In the genomic region with DNA sequence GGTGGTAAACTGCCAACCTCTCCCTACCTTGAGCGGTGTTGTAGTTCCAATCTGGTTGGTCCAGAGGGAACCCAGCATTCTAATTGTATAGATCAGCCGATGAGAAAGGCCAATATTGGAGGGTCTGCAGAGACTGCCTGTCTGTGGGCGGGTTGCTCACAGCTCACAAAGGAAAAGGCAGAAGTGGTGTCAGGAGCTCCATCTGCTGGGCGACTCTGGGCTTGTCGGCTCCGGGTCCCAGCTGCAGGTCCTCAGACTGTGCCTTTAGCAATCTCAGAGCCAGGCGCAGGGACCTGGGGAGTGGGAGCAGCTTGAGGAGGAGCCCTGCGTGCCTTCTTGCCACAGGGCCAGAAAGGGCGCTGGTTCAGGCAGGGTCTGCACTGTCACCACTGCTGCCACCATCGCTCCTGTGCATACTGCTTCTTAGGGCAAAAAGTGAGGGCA, we compare ENCODE assay signal across 9 mouse cellular contexts. TPM values are rescaled to one million over a fixed set of nuclear protein-coding genes. Genes with fewer than 3 reads are reported as not detected.
DNase-seq lines count a peak whose midpoint lies in the region; TF ChIP-seq lines count a peak whose summit lies in the region.
"Had no signal": no experiment of that assay in that cellular context is flagged by ENCODE, and none has a peak within 500 bp of the region (broad histone marks: within the 10 kb centered on the region; RNA-seq: fewer than 3 reads in every experiment).

No protein-coding gene starts in this region.

- DNase-seq in frontal cortex, postnatal 36 days (ENCODE audit: low spot score in 2 of 2), result peak; percentile 31 to 38
- DNase-seq in frontal cortex, postnatal 14 days (ENCODE audit: low spot score in 2 of 2), result no peak
- peak; percentile 48 for DNase-seq in 3T3-L1 (ENCODE audit: low read depth, low spot score)
- DNase-seq in gastrocnemius, postnatal 14 days, result peak; percentile 5
- DNase-seq in left cerebral cortex, postnatal 25 days (ENCODE audit: low spot score in 2 of 2), result peak; percentile 7 to 36
- no peak for DNase-seq in urinary bladder, postnatal 10 days (ENCODE audit: low spot score)

- H3K4me3 ChIP-seq in bone marrow, adult 2 months (replicated peaks; ENCODE audit: control insufficient read depth, low read depth, low read length), result no peak overlapping the region
- no peak overlapping the region for H3K4me3 ChIP-seq in olfactory bulb, adult 2 months (ENCODE audit: insufficient read depth, low read depth, low read length)

- intact Hi-C loops in gastrocnemius, postnatal 14 days (cut with DNase I; ENCODE audit: low total_unique reads), result no loop called here
- intact Hi-C loops in left cerebral cortex, postnatal 25 days (cut with DNase I), result no loop called here

- H3K27ac ChIP-seq in bone marrow, adult 2 months (ENCODE audit: control insufficient read depth, insufficient read depth, low read depth, low read length, poor library complexity), result no peak overlapping the region
- H3K27ac ChIP-seq in olfactory bulb, adult 2 months (ENCODE audit: insufficient read depth, low read depth, low read length), result no peak overlapping the region

- 37% methylated on average over 10 of the region's 10 CpGs for WGBS in bone marrow, adult 2 months
- WGBS in olfactory bulb, adult 2 months, result 34% methylated on average over 10 of the region's 10 CpGs

- TF ChIP-seq POLR2A in bone marrow, adult 2 months (IDR thresholded peaks at IDR 0.05; ENCODE audit: borderline replicate concordance, control insufficient read depth, low read depth, low read length), result no peak
- TF ChIP-seq POLR2A in olfactory bulb, adult 2 months (IDR thresholded peaks at IDR 0.05; ENCODE audit: insufficient read depth, low read depth, low read length), result no peak

- H3K4me1 ChIP-seq in bone marrow, adult 2 months (ENCODE audit: control insufficient read depth, insufficient read depth, low read length), result no peaks in the 10 kb centered on the region
- H3K4me1 ChIP-seq in olfactory bulb, adult 2 months (ENCODE audit: control insufficient read depth, insufficient read depth, low read length), result no peaks in the 10 kb centered on the region

- TF ChIP-seq CTCF in bone marrow, adult 2 months (IDR thresholded peaks at IDR 0.05; ENCODE audit: control insufficient read depth, insufficient read depth, low read length), result peak; percentile 16; the same call in 1 of the 2 replicates
- TF ChIP-seq CTCF in olfactory bulb, adult 2 months (IDR thresholded peaks at IDR 0.05; ENCODE audit: insufficient read depth, low read depth, low read length), result peak; percentile 48; the same call in 1 of the 2 replicates

RNA-seq across cellular contexts. Expression of a gene that starts 7.6 kb away (rescaled TPM):
- polyA plus RNA-seq in bone marrow, adult 2 months (2011; ENCODE audit: insufficient read depth, insufficient read length, low replicate concordance, missing spikeins), result not detected in 2 replicates
- under 1 TPM; 0.38 to 0.43 TPM for total RNA-seq in gastrocnemius, postnatal 14 days (2021)
- total RNA-seq in left cerebral cortex, postnatal 25 days (2021), result 1 to 10 TPM in 1 of 2 experiments, under 1 TPM in 1; 0.64 to 1.2 TPM
- not detected in 2 replicates for polyA plus RNA-seq in olfactory bulb, adult 2 months (2012; ENCODE audit: insufficient read depth, insufficient read length, low replicate concordance, missing spikeins)

RNA-seq across cellular contexts. Expression of a gene that starts 10.3 kb away (rescaled TPM):
- polyA plus RNA-seq in bone marrow, adult 2 months (2011; ENCODE audit: insufficient read depth, insufficient read length, low replicate concordance, missing spikeins), result not detected in 2 replicates
- total RNA-seq in gastrocnemius, postnatal 14 days (2021), result under 1 TPM; 0.38 to 0.43 TPM
- 1 to 10 TPM in 1 of 2 experiments, under 1 TPM in 1; 0.64 to 1.2 TPM for total RNA-seq in left cerebral cortex, postnatal 25 days (2021)
- polyA plus RNA-seq in olfactory bulb, adult 2 months (2012; ENCODE audit: insufficient read depth, insufficient read length, low replicate concordance, missing spikeins), result not detected in 2 replicates

RNA-seq across cellular contexts. Expression of a gene that starts 44.0 kb away (rescaled TPM):
- not detected in 2 replicates for polyA plus RNA-seq in bone marrow, adult 2 months (2011; ENCODE audit: insufficient read depth, insufficient read length, low replicate concordance, missing spikeins)
- not detected for total RNA-seq in gastrocnemius, postnatal 14 days (2021)
- total RNA-seq in left cerebral cortex, postnatal 25 days (2021), result not detected
- not detected in 2 replicates for polyA plus RNA-seq in olfactory bulb, adult 2 months (2012; ENCODE audit: insufficient read depth, insufficient read length, low replicate concordance, missing spikeins)
- total RNA-seq: heart, adult 18-20 months had no signal

RNA-seq across cellular contexts. Expression of a gene that starts 46.1 kb away (rescaled TPM):
- not detected in 2 replicates for polyA plus RNA-seq in bone marrow, adult 2 months (2011; ENCODE audit: insufficient read depth, insufficient read length, low replicate concordance, missing spikeins)
- total RNA-seq in gastrocnemius, postnatal 14 days (2021), result not detected
- total RNA-seq in left cerebral cortex, postnatal 25 days (2021), result not detected
- not detected in 2 replicates for polyA plus RNA-seq in olfactory bulb, adult 2 months (2012; ENCODE audit: insufficient read depth, insufficient read length, low replicate concordance, missing spikeins)
- total RNA-seq: heart, adult 18-20 months had no signal

Comparison
In these comparisons a context has a peak if more than half of its experiments do, and no peak if none do; other contexts are left out.
1. DNase-seq: peak in frontal cortex, postnatal 36 days (2 of 2), 3T3-L1 (single experiment), gastrocnemius, postnatal 14 days (single experiment) and left cerebral cortex, postnatal 25 days (2 of 2); none in frontal cortex, postnatal 14 days (0 of 2) and urinary bladder, postnatal 10 days (single experiment).